In the genomic region with DNA sequence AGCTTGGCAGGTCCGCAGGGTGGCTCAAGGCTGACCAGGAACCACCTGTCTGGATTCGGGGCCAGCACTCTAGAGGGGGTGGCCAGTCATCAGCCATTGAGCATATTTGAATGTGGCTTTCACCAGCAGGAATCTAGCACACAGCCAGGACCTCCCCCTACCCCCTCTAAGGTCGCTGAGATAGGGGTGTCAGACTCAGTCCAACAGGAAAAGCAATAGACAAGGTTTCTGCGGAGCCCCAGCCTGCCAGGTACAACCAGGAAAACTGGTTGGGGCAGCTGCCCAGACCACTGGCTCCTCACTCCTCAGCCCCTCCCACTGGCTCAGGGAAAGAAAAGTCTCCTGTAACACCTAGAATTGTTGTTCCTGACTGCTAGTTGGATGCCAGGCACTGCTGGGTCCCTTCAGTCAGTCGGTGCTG, we compare ENCODE assay signal across 8 mouse cellular contexts. TPM values are rescaled to one million over a fixed set of nuclear protein-coding genes. Genes with fewer than 3 reads are reported as not detected.
DNase-seq lines count a peak whose midpoint lies in the region; ATAC-seq and TF ChIP-seq lines count a peak whose summit lies in the region.

No protein-coding gene starts in this region.

- peaks cover 4% of the 10 kb centered on the region for H3K4me1 ChIP-seq in embryonic facial prominence, embryonic 11.5 days (ENCODE audit: control insufficient read depth, insufficient read depth, low read length)
- H3K4me1 ChIP-seq in lung, postnatal 0 days (ENCODE audit: insufficient read depth, low read depth, low read length): peaks cover 6% of the 10 kb centered on the region; the same call in 1 of the 2 replicates

- ATAC-seq in embryonic facial prominence, embryonic 11.5 days (replicated peaks; ENCODE audit: insufficient number of reproducible peaks, low FRiP score, low TSS enrichment, low read depth): peak; percentile 12
- ATAC-seq in lung, postnatal 0 days: peak; percentile 80

- H3K36me3 ChIP-seq in embryonic facial prominence, embryonic 11.5 days (replicated peaks; ENCODE audit: control insufficient read depth, insufficient read depth, low read depth, low read length): no peaks in the 10 kb centered on the region
- no peaks in the 10 kb centered on the region for H3K36me3 ChIP-seq in lung, postnatal 0 days (ENCODE audit: insufficient read depth, low read length)

- 26% methylated on average over 5 of the region's 5 CpGs for WGBS in embryonic facial prominence, embryonic 11.5 days
- WGBS in lung, postnatal 0 days: 7% methylated on average over 5 of the region's 5 CpGs

- no peaks in the 10 kb centered on the region for H3K9me3 ChIP-seq in embryonic facial prominence, embryonic 11.5 days (replicated peaks; ENCODE audit: control insufficient read depth, low read length)
- H3K9me3 ChIP-seq in lung, postnatal 0 days (ENCODE audit: low read length): no peaks in the 10 kb centered on the region

- TF ChIP-seq EP300 in lung, postnatal 0 days (IDR thresholded peaks at IDR 0.05): no peak

- H3K4me2 ChIP-seq in embryonic facial prominence, embryonic 11.5 days (ENCODE audit: low read depth, low read length): peak overlapping the region; percentile 44
- H3K4me2 ChIP-seq in lung, postnatal 0 days (replicated peaks; ENCODE audit: low read depth, low read length): peak overlapping the region; percentile 52

- peak overlapping the region; percentile 22; the same call in 1 of the 2 replicates for H3K9ac ChIP-seq in embryonic facial prominence, embryonic 11.5 days (replicated peaks; ENCODE audit: low read length)
- H3K9ac ChIP-seq in lung, postnatal 0 days (replicated peaks; ENCODE audit: low read depth): no peak overlapping the region

- H3K4me3 ChIP-seq in embryonic facial prominence, embryonic 11.5 days (ENCODE audit: low read depth, low read length): no peak overlapping the region
- H3K4me3 ChIP-seq in lung, postnatal 0 days (ENCODE audit: low read depth, low read length): no peak overlapping the region; the same call in 1 of the 2 replicates

- peak; percentile 53 for DNase-seq in cerebellum, adult 11-12 months
- DNase-seq in cerebellum, adult 8-10 months: no peak
- peak; percentile 53 for DNase-seq in embryonic facial prominence, embryonic 11.5 days (ENCODE audit: low spot score)
- DNase-seq in kidney, adult 8-10 months: peak; percentile 66 to 68
- peak; percentile 86 for DNase-seq in lung, postnatal 0 days (ENCODE audit: low spot score)
- no peak for DNase-seq in c-Kit-positive CD71-positive TER-119-positive erythroid progenitor cells, embryonic 14.5 days (ENCODE audit: low spot score)
- no peak for DNase-seq in adrenal gland, postnatal 10 days
- DNase-seq in embryo, embryonic 9.5 days (ENCODE audit: extremely low spot score): no peak

- no peaks in the 10 kb centered on the region for H3K27me3 ChIP-seq in embryonic facial prominence, embryonic 11.5 days (ENCODE audit: control insufficient read depth, insufficient read depth, low read length)
- no peaks in the 10 kb centered on the region for H3K27me3 ChIP-seq in lung, postnatal 0 days (replicated peaks; ENCODE audit: insufficient read depth, low read length)

- peak overlapping the region; percentile 38; the same call in 1 of the 2 replicates for H3K27ac ChIP-seq in embryonic facial prominence, embryonic 11.5 days (replicated peaks; ENCODE audit: low read depth, low read length)
- peak overlapping the region; percentile 81 for H3K27ac ChIP-seq in lung, postnatal 0 days (ENCODE audit: low read length)

- no peak for TF ChIP-seq CTCF in lung, postnatal 0 days (IDR thresholded peaks at IDR 0.05)

RNA-seq across cellular contexts. Expression of gene Ier5l, which starts 10.7 kb away (rescaled TPM):
- 6.6 and 12.6 TPM in 2 replicates for polyA plus RNA-seq in embryonic facial prominence, embryonic 11.5 days (2014; fragmentation: Nextera tagmentation; extraction: Ambion mirVana)
- 3.6 and 4.0 TPM in 2 replicates for polyA plus RNA-seq in lung, postnatal 0 days (2015; fragmentation: Nextera tagmentation; extraction: Ambion mirVana)
- total RNA-seq in adrenal gland, postnatal 10 days (2021): 1 to 10 TPM; 5.9 to 8.4 TPM

RNA-seq across cellular contexts. Expression of gene Ptpa, which starts 47.5 kb away (rescaled TPM):
- 53.7 and 62.4 TPM in 2 replicates for polyA plus RNA-seq in embryonic facial prominence, embryonic 11.5 days (2014; fragmentation: Nextera tagmentation; extraction: Ambion mirVana)
- 88.0 and 93.3 TPM in 2 replicates for polyA plus RNA-seq in lung, postnatal 0 days (2015; fragmentation: Nextera tagmentation; extraction: Ambion mirVana)
- 100 to 1,000 TPM; 152 to 170 TPM for total RNA-seq in adrenal gland, postnatal 10 days (2021)

RNA-seq across cellular contexts. Expression of gene Crat, which starts 47.7 kb away (rescaled TPM):
- 24.0 and 29.6 TPM in 2 replicates for polyA plus RNA-seq in embryonic facial prominence, embryonic 11.5 days (2014; fragmentation: Nextera tagmentation; extraction: Ambion mirVana)
- 36.5 and 37.4 TPM in 2 replicates for polyA plus RNA-seq in lung, postnatal 0 days (2015; fragmentation: Nextera tagmentation; extraction: Ambion mirVana)
- 100 to 1,000 TPM; 317 to 355 TPM for total RNA-seq in adrenal gland, postnatal 10 days (2021)

Comparison
In these comparisons a context has a peak if more than half of its experiments do, and no peak if none do; other contexts are left out.
1. DNase-seq: peak in cerebellum, adult 11-12 months (single experiment), embryonic facial prominence, embryonic 11.5 days (single experiment), kidney, adult 8-10 months (2 of 2) and lung, postnatal 0 days (single experiment); none in cerebellum, adult 8-10 months (single experiment), c-Kit-positive CD71-positive TER-119-positive erythroid progenitor cells, embryonic 14.5 days (single experiment), adrenal gland, postnatal 10 days (single experiment) and embryo, embryonic 9.5 days (single experiment).